Mouse (Mus musculus) layer of hippocampus, adult 18-20 months (tissue): ENCODE measurements around the gene Hist1h3f. TPM values are rescaled to one million over a fixed set of nuclear protein-coding genes. Genes with fewer than 3 reads are reported as not detected.
"Not testable (repeated sequence)": the region's sequence is repeated elsewhere in the genome, so short reads cannot be mapped to it uniquely, and the experiment has no call there.

ENCODE experiments used
- DNase-seq, 2 experiments: peaks; one replicate each; pipeline ENCODE4 v3.0.0; 2022; ENCODE audit warnings: low spot score in 2 of 2
- total RNA-seq, 2 experiments: library from RNA; stranded (reverse); gene quantifications; 2 replicates each; pipeline ENCODE4 v1.2.3; 2021

Gene Hist1h3f
- total RNA-seq, 2 experiments from 2014 or later, result 15.1 to 16.5 TPM

GRCm38 (mm10) chr13:23536076-23536822 lies 7.6 kb upstream of the Hist1h3f start:
- no peak for DNase-seq

DNA sequence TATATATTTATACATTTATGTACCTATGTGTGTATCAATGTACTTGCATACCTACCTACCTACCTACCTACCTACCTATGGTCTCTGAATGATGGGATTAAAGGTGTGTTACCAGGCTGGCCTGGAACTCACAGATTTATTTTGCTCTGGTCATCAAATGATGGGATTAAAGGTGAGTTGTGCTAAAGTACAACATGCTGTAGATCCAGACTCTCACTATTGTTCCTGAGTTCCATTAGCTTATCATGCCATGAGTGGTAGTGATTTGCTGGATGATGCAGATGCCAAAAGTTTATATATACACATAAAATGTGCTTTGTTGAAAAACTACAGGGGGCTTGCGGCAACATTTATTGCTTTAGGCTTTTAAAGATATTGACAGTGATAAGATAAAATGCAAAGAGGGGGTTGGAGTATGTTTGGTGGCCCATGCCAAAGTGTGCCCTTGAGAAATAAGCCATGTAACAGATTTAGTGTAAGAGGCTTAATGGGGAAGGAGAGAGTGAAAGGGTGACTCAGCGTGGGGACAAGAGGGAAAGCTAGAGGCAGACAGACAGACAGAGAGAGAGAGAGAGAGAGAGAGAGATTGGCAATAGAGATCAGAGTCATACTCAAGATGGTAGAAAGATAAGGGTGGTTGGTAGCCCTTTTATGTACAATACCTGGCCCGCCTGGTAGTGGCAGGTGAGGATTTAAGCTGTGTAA lies 6.7 kb upstream of the Hist1h3f start:
- DNase-seq, result no peak

DNA sequence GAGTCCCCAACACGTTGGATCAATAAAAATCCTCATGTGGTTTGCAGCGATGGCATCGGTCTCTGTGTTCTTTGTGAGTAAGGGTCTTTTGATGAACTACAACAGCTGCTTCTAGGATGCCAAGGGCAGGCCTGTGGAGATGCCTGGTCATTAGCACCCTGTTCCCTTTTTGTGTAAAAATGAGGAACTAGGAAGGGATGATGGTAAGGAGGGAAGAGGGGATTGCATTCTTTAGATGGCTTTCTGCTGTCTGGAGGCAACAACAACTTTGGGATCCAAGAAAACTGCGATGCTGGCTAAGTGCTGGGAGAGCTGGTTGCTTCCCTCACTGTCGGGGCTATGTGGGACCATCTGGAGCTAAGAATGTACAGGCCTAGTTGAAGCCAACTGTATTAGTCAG lies 5.6 kb upstream of the Hist1h3f start:
- DNase-seq, result no peak

DNA sequence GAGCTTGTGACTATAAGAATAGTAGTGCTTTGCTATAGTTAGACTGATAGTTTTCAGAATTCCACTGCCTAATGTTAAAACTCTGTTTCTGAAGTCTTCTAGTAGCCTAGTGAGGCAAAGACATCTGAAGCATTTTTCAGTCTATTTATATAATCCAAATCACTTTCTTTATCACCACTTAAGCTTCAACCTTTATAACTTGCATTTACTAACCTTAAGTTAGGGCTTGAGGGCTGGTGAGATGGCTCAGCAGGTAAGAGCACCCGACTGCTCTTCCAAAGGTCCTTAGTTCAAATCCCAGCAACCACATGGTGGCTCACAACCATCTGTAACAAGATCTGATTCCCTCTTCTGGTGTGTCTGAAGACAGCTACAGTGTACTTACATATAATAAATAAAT lies 4.0 kb upstream of the Hist1h3f start:
- DNase-seq, result not testable (repeated sequence)

DNA sequence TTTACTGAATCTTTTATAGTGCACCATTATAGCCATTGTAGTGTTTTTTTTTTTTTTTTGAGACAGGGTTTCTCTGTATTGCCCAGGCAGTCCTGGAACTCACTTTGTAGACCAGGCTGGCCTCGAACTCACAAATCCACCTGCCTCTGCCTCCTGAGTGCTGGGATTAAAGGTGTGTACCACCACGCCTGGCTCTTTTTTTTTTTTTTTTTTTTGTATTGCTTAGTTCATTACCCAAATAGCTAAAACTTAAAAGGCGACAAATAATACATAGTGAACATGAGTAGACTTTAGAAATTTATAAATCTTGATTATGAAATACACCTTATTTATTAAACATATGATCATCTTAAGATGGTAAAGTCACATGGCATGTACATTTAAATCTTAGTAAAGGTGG lies 2.4 kb upstream of the Hist1h3f start:
- no peak for DNase-seq

DNA sequence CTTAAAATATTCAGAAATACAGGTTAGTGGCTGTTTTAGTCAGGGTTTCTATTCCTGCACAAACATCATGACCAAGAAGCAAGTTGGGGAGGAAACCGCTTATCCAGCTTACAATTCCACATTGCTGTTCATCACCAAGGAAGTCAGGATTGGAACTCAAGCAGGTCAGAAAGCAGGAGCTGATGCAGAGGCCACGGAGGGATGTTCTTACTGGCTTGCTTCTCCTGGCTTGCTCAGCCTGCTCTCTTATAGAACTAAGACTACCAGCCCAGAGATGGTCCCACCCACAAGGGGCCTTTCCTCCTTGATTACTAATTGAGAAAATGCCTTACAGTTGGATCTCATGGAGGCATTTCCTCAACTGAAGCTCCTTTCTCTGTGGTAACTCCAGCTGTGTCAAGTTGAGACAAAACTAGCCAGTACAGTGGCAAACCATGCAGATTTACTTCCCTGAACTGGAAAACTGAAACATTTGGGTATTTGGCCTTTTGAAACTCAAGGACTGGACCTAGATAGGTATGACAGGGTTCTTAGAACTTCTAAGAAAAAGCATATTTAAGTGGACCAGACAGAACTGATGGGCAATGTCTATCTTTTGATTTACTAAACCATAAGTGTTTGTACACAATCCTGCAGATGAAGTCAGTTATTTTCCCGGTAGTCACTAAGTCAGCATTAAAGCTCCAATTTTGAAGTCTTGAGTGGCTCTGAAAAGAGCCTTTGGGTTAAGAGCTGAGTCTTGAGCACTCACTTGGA lies 1.4 kb upstream of the Hist1h3f start:
- not testable (repeated sequence) for DNase-seq

DNA sequence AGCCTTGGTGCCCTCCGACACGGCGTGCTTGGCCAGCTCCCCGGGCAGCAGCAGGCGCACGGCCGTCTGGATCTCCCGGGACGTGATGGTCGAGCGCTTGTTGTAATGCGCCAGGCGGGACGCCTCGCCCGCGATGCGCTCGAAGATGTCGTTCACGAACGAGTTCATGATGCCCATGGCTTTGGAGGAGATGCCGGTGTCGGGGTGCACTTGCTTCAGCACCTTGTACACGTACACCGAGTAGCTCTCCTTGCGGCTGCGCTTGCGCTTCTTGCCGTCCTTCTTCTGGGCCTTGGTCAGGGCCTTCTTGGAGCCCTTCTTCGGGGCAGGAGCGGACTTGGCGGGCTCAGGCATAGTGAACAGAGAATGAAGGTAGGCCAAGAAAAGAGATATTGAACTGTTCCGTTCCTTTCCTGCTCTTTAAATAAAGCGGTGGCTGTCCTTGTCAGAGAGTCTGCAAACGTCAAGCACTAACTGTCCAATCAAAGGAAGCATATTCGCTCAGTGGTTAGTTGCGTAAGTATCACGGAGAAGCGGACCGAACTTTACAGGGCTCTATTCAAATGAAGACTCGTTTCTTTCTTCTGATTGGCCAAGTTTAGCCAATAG lies 749 bp upstream of the Hist1h3f start, which contains the start of gene Hist1h2bh:
Hist1h2bh (minus strand) TSS at position 394 of the 609 bp plus-strand sequence.
- DNase-seq, result peak; percentile 56 to 86

DNA sequence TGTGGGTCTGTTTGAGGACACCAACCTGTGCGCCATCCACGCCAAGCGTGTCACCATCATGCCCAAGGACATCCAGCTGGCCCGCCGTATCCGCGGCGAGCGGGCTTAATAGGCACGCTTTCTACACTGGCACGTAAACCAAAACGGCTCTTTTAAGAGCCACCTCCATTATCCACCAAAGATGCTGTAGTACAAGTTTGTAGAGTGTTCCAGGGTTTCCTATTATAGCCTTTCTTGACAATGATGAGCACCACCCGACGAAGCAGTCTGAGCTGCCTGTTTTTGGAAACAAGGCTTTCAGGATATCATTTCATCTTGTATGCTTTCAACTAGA lies 902 bp downstream of the Hist1h3f start:
- not testable (repeated sequence) for DNase-seq

DNA sequence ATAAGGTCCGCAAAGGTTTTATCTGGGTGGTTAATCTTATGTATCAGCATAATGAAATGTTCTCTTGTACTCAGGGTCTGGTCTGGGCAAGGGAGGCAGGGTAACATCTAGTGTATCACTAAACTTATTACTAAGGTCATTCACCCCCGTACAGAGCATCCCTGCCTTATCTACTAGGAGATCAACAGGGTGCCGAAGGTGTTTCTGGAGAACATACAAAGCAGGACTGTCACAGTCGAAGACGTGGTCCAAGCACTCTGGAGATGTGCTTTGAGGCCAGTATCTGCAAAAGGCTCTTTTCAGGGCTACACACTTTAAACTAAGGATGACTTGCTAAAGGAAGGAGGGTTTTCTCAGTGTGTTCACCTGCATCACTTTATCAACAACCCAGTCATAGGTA lies 2.8 kb downstream of the Hist1h3f start:
- DNase-seq, result no peak

DNA sequence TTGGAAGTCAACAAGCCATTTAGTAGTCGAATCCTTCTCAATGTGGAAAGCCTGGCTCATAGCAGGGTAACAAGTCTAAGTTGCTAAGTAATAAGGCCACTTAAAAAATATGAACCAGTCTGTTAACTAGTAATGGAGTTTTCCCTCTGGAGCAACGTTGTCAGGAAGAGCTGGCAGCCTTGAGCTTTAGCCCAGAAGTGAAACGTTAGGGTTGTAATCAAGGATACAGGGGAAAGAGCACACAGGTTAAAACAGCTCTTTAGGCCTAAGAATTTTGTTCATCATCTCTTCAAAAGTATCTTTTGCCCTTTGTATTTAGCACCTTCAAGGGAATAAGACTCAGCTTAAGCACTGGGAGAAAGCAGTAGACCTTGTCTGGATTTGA lies 6.9 kb downstream of the Hist1h3f start:
- no peak for DNase-seq

DNA sequence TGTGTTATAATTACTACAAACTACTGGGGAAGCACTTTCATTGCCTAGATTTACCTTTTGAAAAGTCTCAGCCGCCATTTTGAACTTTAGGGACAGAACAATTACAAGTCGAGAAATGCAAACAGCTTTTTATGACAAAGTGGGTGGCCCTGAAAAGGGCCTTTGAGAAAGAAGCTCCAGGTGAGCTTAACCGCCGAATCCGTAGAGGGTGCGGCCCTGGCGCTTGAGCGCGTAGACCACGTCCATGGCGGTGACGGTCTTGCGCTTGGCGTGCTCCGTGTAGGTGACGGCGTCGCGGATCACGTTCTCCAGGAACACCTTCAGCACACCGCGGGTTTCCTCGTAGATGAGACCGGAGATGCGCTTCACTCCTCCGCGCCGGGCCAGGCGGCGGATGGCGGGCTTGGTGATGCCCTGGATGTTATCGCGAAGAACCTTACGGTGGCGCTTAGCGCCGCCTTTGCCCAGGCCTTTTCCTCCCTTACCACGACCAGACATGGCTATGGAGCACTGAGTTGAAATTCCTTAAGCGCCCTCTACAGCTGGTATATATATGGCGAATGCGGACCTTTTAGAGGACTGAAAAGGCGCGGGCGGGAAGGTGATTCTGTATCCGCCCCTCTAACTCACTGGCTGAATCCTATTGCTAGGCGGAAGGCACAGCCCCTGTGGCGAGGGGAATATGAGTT lies 7.4 kb downstream of the Hist1h3f start, which contains the start of gene Hist1h4f:
Hist1h4f (minus strand) TSS at position 503 of the 689 bp plus-strand sequence.
- peak; percentile 90 to 95 for DNase-seq

DNA sequence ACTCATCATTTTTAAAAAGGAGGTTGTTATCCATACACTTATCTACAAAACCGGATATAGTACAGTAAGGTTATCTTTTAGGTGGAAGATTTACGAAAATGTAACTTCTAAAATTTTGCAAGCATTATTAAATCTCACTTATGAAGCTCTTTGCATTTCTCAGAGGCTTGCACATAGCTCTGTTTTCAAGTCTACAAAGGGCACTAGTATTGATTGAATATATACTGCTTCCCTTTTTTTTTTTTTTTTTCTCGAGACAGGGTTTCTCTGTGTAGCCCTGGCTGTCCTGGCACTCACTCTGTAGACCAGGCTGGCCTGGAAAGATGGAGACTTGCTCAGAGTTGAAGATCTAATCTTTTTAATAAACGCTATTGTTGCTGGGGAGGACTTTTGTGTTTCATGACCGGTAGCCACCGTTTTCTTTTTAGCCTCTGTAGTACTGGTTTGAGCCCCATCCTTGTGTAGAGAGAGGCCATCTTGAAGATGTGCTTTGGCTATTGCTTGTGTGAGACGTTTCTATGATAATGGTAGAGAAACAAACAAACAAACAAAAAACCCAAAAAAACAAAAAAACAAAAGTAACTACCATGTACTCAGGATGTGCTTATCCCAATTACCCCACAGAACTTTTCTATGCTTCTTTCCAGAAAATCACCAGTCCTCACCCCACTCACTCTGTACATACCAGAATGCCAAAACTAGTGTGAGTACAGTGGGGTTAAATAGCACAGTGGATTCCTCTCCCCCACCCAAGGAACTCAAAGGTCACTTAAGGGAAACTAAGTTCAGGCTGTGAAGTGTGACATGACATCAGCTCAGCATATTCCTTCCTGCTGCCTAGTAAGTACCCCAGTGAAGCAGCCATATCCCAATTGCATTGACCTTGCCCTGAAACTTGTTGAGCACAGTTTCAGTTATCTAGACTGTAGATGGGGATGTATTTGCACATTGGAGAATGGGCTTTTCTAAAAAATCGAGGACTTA lies 8.4 kb downstream of the Hist1h3f start:
- DNase-seq, result no peak

- DNase-seq, result no peak
Observed at GRCm38 (mm10) chr13:23552962-23553361, 9.1 kb downstream of the Hist1h3f start, which contains the start of gene Hist1h1d. Hist1h1d (plus strand) TSS chr13:23553262.

GRCm38 (mm10) chr13:23554393-23554792 lies 10.5 kb downstream of the Hist1h3f start:
- DNase-seq, result no peak

DNA sequence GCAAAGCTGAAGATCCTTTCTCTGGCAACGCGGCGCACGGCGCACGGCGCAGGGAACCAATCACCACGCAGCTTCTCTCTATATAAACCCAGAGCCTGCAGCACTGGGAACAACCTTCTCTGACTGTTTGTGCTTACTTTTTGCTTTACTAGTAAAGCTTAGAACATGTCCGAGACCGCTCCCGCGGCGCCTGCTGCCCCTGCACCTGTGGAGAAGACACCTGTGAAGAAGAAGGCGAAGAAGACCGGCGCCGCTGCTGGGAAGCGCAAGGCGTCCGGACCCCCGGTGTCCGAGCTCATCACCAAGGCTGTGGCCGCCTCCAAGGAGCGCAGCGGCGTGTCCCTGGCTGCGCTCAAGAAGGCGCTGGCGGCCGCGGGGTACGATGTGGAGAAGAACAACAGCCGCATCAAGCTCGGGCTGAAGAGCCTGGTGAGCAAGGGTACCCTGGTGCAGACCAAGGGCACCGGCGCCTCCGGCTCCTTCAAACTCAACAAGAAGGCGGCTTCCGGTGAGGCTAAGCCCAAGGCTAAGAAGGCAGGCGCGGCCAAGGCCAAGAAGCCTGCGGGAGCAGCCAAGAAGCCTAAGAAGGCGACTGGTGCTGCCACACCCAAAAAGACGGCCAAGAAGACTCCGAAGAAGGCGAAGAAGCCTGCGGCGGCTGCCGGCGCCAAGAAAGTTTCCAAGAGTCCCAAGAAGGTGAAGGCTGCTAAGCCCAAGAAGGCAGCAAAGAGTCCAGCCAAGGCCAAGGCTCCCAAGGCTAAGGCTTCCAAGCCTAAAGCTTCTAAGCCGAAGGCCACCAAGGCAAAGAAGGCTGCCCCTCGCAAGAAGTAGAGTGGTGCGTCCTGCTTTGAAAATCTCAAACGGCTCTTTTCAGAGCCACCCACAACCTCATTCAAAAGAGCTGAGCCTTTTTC lies 11.3 kb downstream of the Hist1h3f start:
- peak; percentile 73 to 90 for DNase-seq

- peak; percentile 73 to 90 for DNase-seq
Observed at GRCm38 (mm10) chr13:23555839-23556416, 12.1 kb downstream of the Hist1h3f start.

DNA sequence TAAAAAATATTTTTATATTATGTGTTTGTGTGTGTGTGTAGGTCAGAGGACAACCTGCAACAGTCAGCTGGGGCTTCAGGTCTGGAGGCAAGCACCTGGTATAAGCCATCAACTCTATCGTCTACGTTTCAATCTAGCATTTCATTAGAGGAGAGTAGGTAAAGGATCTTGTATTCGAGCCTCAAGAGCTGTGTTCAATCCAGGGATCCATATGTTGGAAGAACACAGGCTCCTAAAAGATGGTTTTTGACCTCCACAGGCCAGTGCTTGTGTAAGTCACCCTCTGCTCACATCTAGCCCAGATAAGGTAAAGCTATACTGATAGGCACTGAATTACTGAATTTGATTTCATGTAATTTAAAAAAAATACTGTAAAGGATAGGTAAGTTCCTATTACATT lies 13.1 kb downstream of the Hist1h3f start:
- no peak for DNase-seq

- not testable (repeated sequence) for DNase-seq
Observed at GRCm38 (mm10) chr13:23560699-23561098, 16.8 kb downstream of the Hist1h3f start.
